Mouse (Mus musculus): ENCODE data around the gene Hddc3. TPM values are rescaled to one million over a fixed set of nuclear protein-coding genes. Genes with fewer than 3 reads are reported as not detected.

The Hddc3 gene
- polyA plus RNA-seq, 1 experiment from 2014 or later: 25.6 TPM

- no peak for DNase-seq (ENCODE audit: low spot score)
- H3K27me3 ChIP-seq (ENCODE audit: low read depth, poor library complexity, severe bottlenecking): no peaks in the 10 kb centered on the region
- peaks cover 99% of the 10 kb centered on the region for H3K36me3 ChIP-seq
- 58% methylated on average over 3 of the region's 3 CpGs for WGBS
- no peaks in the 10 kb centered on the region for H3K9me3 ChIP-seq (replicated peaks)
- no peaks in the 10 kb centered on the region for H3K4me1 ChIP-seq
- no peak overlapping the region for H3K4me3 ChIP-seq
- H3K27ac ChIP-seq: no peak overlapping the region
These were observed 17.5 kb downstream of the Hddc3 start for GRCm38 (mm10) chr7:80360435-80360834.

DNA sequence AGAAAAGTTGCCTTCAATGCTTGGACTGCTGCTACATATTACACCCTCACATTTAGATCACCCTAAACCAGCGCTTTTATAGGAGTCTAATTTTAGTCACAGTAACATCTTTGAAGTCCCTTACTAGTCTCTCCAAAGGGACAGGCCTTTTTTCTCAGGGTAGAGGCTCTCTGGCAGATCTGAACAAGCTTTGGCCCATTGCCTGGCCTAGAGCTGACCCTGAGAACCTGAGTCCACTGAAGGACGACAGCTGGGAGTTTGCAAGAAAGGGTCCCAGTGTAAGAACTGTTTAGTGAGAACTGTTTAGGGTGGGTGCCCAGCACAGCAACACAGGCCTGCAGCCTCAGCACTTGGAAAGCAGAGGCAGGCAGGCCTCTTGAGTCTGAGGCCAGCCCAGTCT lies 22.9 kb downstream of the Hddc3 start:
- H3K27me3 ChIP-seq (ENCODE audit: low read depth, poor library complexity, severe bottlenecking): no peaks in the 10 kb centered on the region
- no peaks in the 10 kb centered on the region for H3K9me3 ChIP-seq (replicated peaks)
- H3K4me1 ChIP-seq: peaks cover 22% of the 10 kb centered on the region
- 88% methylated on average over 2 of the region's 2 CpGs for WGBS
- peaks cover 78% of the 10 kb centered on the region for H3K36me3 ChIP-seq
- no peak overlapping the region for H3K27ac ChIP-seq
- H3K4me3 ChIP-seq: no peak overlapping the region
- DNase-seq (ENCODE audit: low spot score): no peak

- Histone ChIP-seq H3K4me3 (no peak overlapping the region), H3K27me3 (ENCODE audit: low read depth, poor library complexity, severe bottlenecking) (no peaks in the 10 kb centered on the region), H3K4me1 (peaks cover 25% of the 10 kb centered on the region), H3K9me3 (replicated peaks) (no peaks in the 10 kb centered on the region), H3K36me3 (peaks cover 64% of the 10 kb centered on the region), H3K27ac (no peak overlapping the region)
- 97% methylated on average over 7 of the region's 7 CpGs for WGBS
- DNase-seq (ENCODE audit: low spot score): no peak
These were observed 24.3 kb downstream of the Hddc3 start for GRCm38 (mm10) chr7:80367232-80367631.

- peaks cover 25% of the 10 kb centered on the region for H3K4me1 ChIP-seq
- no peak overlapping the region for H3K4me3 ChIP-seq
- WGBS: 88% methylated on average over 9 of the region's 9 CpGs
- H3K27ac ChIP-seq: no peak overlapping the region
- no peaks in the 10 kb centered on the region for H3K9me3 ChIP-seq (replicated peaks)
- peaks cover 56% of the 10 kb centered on the region for H3K36me3 ChIP-seq
- DNase-seq (ENCODE audit: low spot score): no peak
- no peaks in the 10 kb centered on the region for H3K27me3 ChIP-seq (ENCODE audit: low read depth, poor library complexity, severe bottlenecking)
These were observed 25.1 kb downstream of the Hddc3 start for GRCm38 (mm10) chr7:80368009-80368408.

- DNase-seq (ENCODE audit: low spot score): no peak
- Histone ChIP-seq H3K36me3 (peaks cover 48% of the 10 kb centered on the region), H3K9me3 (replicated peaks) (no peaks in the 10 kb centered on the region), H3K4me3 (peak overlapping the region; percentile 74; the same call in 1 of the 2 replicates), H3K27me3 (ENCODE audit: low read depth, poor library complexity, severe bottlenecking) (no peaks in the 10 kb centered on the region), H3K27ac (0 out of 2 replicates have a peak overlapping the region, but pooled peaks have one; percentile 12), H3K4me1 (peaks cover 25% of the 10 kb centered on the region)
- WGBS: 84% methylated on average over 20 of the region's 20 CpGs
These were observed 25.9 kb downstream of the Hddc3 start for GRCm38 (mm10) chr7:80368635-80369421.

- Histone ChIP-seq H3K4me3 (peak overlapping the region; percentile 74), H3K27me3 (ENCODE audit: low read depth, poor library complexity, severe bottlenecking) (no peaks in the 10 kb centered on the region), H3K27ac (0 out of 2 replicates have a peak overlapping the region, but pooled peaks have one; percentile 12), H3K36me3 (peaks cover 41% of the 10 kb centered on the region), H3K9me3 (replicated peaks) (no peaks in the 10 kb centered on the region), H3K4me1 (peaks cover 25% of the 10 kb centered on the region)
- 67% methylated on average over 5 of the region's 5 CpGs for WGBS
- DNase-seq (ENCODE audit: low spot score): no peak
These were observed 26.6 kb downstream of the Hddc3 start for GRCm38 (mm10) chr7:80369461-80369860.

GRCm38 (mm10) chr7:80369967-80370431 lies 27.1 kb downstream of the Hddc3 start:
- WGBS: 31% methylated on average over 4 of the region's 4 CpGs
- Histone ChIP-seq H3K9me3 (replicated peaks) (no peaks in the 10 kb centered on the region), H3K27me3 (ENCODE audit: low read depth, poor library complexity, severe bottlenecking) (no peaks in the 10 kb centered on the region), H3K36me3 (peaks cover 36% of the 10 kb centered on the region), H3K27ac (peak overlapping the region; percentile 92), H3K4me3 (peak overlapping the region; percentile 74), H3K4me1 (peaks cover 25% of the 10 kb centered on the region)
- no peak for DNase-seq (ENCODE audit: low spot score)

DNA sequence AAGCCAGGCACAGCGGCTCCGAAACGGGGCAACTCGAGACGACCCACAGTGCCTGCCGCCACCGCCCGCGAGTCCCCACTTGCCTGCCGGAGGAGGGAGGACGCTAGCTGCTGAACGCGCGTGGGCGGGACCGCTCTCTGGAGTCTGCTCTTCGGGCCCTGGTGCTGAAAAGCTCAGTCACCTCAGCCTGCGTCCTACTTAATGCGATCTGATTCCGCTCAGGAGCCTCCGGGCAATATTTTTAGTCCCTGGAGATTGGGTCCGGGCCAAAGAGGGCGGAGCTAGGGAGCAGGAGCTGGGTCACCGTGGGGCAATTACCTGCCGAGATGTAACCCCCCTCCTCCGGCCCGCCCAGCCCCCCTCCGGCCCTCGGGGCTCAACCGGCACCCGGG lies 27.7 kb downstream of the Hddc3 start:
- peak overlapping the region; percentile 74 for H3K4me3 ChIP-seq
- peaks cover 25% of the 10 kb centered on the region for H3K4me1 ChIP-seq
- H3K36me3 ChIP-seq: peaks cover 31% of the 10 kb centered on the region
- no peaks in the 10 kb centered on the region for H3K27me3 ChIP-seq (ENCODE audit: low read depth, poor library complexity, severe bottlenecking)
- under 1% methylated on average over 31 of the region's 31 CpGs for WGBS
- H3K27ac ChIP-seq: peak overlapping the region; percentile 92
- peak; percentile 76 for DNase-seq (ENCODE audit: low spot score)
- no peaks in the 10 kb centered on the region for H3K9me3 ChIP-seq (replicated peaks)

DNA sequence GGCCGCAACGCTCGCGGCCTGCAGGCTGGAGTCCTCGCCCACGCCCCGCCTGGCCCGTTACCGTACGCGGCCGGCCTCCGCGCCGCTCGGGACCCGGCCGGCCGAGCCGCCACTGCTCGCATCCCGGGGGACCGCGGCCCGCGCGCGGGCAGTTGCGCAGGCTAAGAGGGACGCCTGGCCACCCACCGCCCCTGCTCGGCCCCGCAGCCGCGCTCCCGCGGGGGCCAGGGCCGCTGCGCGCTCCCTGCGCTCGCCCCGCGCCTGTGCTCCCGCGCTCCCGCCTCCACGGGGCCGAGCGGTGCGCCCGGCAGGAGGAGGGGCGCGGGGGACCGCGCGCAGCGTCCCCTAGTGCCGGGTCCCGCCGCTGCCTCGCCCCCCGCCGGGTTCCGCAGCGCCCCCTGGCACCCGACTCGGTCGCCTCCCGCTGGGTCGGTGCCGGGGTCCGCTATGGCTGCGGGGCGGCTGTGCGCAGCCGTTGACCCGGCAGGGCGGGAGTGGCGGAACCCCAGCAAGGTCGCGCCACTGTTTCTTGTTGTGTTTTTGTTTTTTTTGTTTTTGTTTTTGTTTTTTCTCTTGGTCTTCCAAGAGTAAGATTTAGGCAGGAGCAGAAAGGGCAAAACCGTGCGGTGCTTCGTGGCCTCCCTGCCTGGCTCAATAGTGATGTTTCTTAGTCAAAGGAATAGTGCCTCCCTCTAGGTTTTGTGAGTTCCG lies 28.3 kb downstream of the Hddc3 start, which contains the start of gene Man2a2:
Gene Man2a2 (minus strand): TSS at position 335 of the 711 bp plus-strand sequence.
- Histone ChIP-seq H3K9me3 (replicated peaks) (no peaks in the 10 kb centered on the region), H3K27ac (peak within 1 kb of the TSS; percentile 92), H3K27me3 (ENCODE audit: low read depth, poor library complexity, severe bottlenecking) (no peaks in the 10 kb centered on the region), H3K4me3 (peak within 1 kb of the TSS; percentile 74), H3K4me1 (peaks cover 25% of the 10 kb centered on the region), H3K36me3 (peaks cover 26% of the 10 kb centered on the region)
- DNase-seq (ENCODE audit: low spot score): peak; percentile 82
- WGBS: under 1% methylated on average over 86 of the region's 86 CpGs

GRCm38 (mm10) chr7:80372166-80372565 lies 29.3 kb downstream of the Hddc3 start:
- H3K36me3 ChIP-seq: peaks cover 16% of the 10 kb centered on the region
- no peaks in the 10 kb centered on the region for H3K9me3 ChIP-seq (replicated peaks)
- H3K4me1 ChIP-seq: peaks cover 25% of the 10 kb centered on the region
- H3K27me3 ChIP-seq (ENCODE audit: low read depth, poor library complexity, severe bottlenecking): no peaks in the 10 kb centered on the region
- 91% methylated on average over 3 of the region's 3 CpGs for WGBS
- no peak overlapping the region for H3K27ac ChIP-seq
- no peak overlapping the region for H3K4me3 ChIP-seq
- no peak for DNase-seq (ENCODE audit: low spot score)

DNA sequence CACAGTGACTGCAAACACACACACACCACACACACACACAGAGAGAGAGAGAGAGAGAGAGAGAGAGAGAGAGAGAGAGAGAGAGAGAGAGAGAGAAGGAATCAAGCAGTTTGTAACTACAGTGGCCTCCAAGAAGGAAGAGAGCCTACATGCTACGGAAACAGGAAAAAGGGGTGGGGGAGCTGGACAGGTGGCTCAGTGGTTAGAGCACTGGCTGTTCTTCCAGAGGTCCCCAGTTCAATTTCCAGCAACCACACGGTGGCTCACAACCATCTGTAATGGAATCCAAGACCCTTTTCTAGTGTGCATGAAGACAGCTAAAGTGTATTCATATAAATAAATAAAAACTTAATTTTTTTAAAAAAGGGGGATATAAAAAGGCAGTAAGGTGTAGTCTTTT lies 29.8 kb downstream of the Hddc3 start:
- 66% methylated on average over 2 of the region's 2 CpGs for WGBS
- DNase-seq (ENCODE audit: low spot score): no peak
- H3K27ac ChIP-seq: no peak overlapping the region
- no peaks in the 10 kb centered on the region for H3K27me3 ChIP-seq (ENCODE audit: low read depth, poor library complexity, severe bottlenecking)
- no peaks in the 10 kb centered on the region for H3K9me3 ChIP-seq (replicated peaks)
- peaks cover 25% of the 10 kb centered on the region for H3K4me1 ChIP-seq
- peaks cover 11% of the 10 kb centered on the region for H3K36me3 ChIP-seq
- H3K4me3 ChIP-seq: no peak overlapping the region

DNA sequence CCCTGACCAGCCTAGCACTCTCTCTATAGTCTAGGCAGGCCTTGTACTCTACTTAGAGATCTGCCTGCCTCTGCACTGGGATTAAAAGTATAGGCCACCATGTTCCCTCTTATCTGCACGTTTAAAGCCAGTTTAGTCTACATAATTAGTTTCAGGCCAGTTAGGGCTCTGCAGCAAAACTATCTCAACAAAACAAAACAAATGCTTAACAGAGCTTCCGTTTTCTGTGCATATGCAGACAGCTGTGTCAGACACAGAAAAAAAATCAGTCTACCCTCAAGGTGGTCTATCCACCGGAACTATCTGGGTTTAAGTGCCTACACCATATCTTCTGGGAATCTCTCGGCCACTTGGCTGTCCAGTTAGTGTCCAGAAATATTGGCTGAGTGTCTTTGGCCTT lies 30.4 kb downstream of the Hddc3 start:
- no peak overlapping the region for H3K27ac ChIP-seq
- peaks cover 25% of the 10 kb centered on the region for H3K4me1 ChIP-seq
- no peak for DNase-seq (ENCODE audit: low spot score)
- H3K9me3 ChIP-seq (replicated peaks): no peaks in the 10 kb centered on the region
- no peaks in the 10 kb centered on the region for H3K27me3 ChIP-seq (ENCODE audit: low read depth, poor library complexity, severe bottlenecking)
- H3K4me3 ChIP-seq: no peak overlapping the region
- peaks cover 5% of the 10 kb centered on the region for H3K36me3 ChIP-seq
- WGBS: 83% methylated on average over 4 of the region's 4 CpGs

DNA sequence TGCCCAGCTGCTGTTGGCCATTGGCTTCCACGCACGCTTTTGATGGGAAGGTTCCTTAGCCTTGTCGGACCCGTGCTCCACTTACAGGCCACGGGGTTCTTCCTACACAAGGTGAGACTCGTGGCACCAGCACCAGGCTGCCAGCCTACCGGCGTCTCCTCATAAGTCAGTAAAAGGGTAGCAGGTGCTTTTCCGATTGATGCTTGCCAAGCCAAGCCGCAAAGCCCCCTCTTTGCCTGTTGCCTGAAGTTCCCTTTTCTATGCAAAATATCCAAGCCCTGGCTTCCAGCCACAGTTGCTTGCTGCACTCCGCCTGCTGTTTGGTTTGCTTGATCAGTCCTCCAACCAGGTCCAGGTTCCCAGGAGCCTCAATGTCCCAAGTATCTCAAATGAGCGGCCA lies 30.9 kb downstream of the Hddc3 start:
- Histone ChIP-seq H3K9me3 (replicated peaks) (no peaks in the 10 kb centered on the region), H3K4me3 (no peak overlapping the region), H3K27ac (no peak overlapping the region), H3K36me3 (peaks cover 4% of the 10 kb centered on the region; the same call in 1 of the 2 replicates), H3K4me1 (peaks cover 20% of the 10 kb centered on the region), H3K27me3 (ENCODE audit: low read depth, poor library complexity, severe bottlenecking) (no peaks in the 10 kb centered on the region)
- no peak for DNase-seq (ENCODE audit: low spot score)
- 83% methylated on average over 12 of the region's 12 CpGs for WGBS

Measured in limb, embryonic 10.5 days (tissue).